Mouse (Mus musculus): Measurements from ENCODE around the gene Fuca1.
"Not testable (repeated sequence)": the region's sequence is repeated elsewhere in the genome, so short reads cannot be mapped to it uniquely, and the experiment has no call there.

Gene Fuca1

DNA sequence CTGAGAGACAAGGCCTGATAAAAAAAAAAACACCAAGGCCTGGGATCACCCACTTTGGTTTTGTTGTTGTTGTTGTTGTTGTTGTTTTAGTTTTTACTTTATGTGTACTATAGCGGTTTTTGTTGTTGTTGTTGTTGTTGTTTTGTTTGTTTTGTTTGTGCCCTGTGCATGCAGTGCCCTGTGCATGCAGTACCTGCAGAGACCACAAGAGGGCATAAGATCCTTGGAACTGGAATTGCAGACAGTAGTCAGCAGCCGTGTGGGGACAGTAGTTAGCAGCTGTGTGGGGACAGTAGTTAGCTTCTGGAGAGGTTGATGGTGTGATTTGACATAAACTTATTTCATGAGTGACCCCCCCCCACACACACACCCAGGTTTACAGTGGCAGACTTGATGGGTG, 33.7 kb downstream of the Fuca1 start:
- peak; percentile 91 for DNase-seq

DNA sequence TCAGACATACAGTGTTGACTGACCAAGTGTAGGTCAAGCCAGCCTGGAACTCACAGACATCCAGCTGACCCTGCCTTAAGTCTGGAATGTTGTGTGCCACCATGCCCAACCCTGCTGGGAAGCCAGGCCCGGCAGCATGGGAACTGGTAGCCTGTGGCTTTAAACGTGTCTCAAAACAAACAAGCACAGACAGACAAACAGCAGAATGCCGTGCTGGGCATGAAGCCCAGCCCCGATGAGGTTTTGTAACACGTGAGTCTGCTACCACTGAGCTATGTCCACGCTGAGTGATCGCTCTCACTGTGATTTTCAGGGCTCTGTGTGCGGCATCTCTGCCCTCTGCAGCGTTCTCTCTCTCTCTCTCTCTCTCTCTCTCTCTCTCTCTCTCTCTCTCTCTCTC, 35.4 kb downstream of the Fuca1 start:
- no peak for DNase-seq

DNA sequence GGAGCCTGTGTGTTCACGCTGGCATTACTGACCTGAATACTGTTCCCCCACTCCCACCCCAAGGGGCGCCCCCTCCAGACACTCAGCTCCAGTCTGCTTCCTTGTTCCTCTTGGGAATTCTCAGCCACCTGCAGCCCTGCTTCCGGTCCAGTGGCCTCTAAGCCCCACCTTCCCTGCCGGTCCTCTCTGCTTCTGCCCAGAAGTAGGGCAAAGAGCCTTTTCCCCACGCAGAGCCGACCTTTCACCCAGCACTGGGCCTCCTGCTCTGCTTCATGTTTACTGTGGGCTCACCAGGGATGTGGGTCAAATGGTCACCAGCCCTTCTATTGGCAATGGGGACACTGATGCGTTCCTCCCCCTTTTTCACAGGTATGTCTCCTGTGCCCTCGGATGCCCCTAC, 37.8 kb downstream of the Fuca1 start:
- DNase-seq, result peak; percentile 52

DNA sequence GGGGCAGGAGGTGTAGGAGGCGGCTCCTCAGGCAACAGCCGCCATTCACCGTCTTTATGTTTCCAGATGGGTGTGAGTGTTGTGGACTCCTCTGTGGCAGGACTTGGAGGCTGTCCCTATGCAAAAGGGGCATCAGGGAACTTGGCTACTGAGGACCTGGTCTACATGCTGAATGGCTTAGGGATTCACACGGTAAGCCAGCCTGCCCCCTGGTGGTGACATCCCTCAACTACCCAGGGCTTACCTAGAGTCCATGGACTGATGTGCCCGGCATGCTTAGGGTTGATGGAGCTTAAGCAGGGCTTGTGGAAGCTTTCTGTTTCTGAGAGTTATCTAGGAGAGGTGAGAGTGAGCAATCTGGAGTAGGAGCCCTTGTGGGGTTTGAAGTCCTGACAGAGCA, 40.2 kb downstream of the Fuca1 start:
- peak; percentile 92 for DNase-seq

DNA sequence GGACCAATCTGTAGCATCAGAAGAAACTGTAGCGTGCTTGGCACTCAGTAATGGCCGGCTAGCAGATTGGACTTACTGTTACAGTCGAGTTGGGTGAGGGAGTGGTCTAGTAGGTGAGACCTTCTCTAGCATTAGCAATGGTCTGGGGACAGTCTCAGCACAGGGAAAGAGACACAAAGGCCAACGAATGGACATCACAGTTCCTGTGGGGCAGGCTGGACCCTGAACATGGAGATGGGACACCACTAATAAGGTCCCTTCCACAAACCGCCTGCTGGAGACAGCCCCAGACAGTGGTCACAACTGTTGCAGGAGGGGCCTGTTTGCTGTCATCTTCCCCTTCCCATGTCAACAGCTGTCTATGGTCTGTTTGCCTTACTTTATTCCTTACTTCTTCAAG, 41.2 kb downstream of the Fuca1 start:
- DNase-seq, result no peak

DNA sequence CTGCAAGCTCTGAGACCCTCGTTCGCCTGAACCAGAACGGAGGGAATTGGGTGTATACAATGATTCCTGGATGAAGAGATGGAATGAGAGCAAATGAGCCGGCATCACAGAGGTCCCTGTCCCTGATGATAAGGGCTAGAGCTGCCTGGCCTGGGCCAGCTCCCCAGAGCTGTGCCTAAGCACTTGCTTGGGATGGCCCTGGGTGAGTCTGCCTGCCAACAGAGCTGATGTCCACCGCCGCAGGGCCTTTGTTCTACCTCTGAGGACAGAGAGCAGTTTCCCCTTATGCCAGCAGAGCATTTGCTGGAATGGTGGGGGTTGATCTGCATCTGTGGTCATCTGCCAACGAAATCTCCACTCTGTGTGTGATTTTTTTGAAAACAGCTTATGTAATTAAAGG, 41.7 kb downstream of the Fuca1 start:
- DNase-seq, result no peak

DNA sequence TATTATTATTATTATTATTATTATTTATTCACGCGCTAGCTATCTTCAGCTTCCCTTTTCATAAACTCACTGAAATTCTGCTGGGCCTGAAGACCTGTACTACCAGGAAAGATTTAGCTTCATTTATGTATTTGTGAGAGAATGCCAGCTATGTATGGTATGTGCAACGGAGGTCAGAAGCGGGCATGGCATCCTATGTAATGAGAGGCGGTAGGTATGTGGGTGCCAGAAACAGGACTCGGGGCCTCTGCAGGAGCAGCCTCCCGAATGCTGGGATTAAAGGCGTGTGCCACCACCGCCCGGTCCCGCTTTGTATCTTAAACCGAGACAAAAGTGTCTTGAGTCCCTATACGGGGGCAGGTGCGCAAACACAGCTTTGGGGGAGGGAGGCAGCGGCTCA, 42.4 kb downstream of the Fuca1 start:
- DNase-seq, result no peak

DNA sequence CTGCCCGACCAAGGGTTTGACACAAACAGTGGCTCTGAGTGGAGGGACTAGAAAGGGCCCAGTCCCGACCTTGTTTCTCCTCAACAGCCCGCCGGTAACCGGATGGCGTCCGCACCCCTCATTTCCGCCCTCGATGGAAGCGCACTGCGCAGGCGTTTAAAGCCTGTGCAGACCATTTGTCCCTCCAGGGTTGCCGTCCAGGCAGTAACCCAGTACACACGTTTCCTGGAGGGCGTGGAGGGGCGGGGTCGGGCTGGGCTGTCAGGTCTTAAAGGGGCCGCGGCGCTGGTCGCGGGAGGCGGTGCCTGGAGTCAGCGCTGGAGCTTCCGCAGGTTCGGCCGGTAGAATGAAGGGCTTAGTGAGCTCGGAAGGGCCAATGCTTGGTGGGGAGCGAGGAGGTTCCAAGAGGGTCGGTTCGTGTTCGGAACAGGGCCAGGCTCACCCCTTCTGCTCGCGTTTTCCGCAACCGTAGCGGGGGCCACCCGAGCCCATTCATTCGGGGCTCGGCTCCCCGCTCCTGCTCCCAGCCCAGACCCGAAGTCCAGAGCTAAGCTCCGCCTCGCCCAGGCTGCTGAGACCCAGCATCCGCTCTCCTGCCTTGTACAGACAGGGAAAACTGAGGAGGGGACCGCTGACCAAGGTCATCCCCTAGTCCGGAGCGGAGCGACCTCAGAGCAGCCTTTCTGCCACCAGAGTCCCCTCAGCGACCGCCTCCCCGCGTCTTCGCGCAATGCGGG, 43.1 kb downstream of the Fuca1 start, which contains the start of gene Gale:
TSS of gene Gale (plus strand) at position 271 of the 737 bp plus-strand sequence.
- DNase-seq, result peak; percentile 97

DNA sequence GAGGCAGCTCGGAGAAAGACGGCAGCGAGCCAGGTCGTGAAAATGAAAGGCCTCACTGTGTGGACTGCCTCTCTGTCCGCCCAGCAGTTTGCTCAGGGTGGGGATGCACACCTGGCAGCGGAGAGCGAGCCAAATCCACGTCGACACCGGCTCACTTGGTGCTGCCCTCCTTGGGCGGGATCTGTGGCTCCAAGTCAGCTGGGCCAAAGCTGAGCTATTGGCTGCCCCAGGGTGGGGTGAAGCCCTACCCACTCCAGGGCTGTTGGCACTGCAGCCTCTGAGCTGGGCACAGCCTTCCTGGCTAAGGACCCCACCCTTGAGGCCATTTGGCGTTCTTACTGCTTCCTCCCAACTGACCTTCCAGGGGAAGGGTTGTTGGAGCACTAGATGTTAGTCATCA, 43.9 kb downstream of the Fuca1 start:
- DNase-seq, result peak; percentile 90

DNA sequence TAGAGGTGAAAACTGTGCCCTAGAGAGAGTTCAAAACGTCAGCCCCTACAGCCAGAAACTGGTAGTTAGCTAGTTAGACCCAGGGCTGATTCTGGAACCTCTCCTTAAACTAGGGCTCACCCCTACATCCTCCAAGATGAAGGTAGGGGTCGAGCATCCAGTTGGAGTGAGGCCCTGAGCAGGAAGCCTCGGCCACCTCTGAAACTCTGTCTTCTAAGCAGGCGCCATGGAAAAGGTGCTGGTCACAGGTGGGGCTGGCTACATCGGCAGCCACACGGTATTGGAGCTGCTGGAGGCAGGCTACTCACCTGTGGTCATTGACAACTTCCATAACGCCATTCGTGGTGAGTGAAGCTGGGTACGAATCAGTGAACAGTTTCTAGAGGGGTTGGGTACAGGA, 44.6 kb downstream of the Fuca1 start:
- DNase-seq, result no peak

DNA sequence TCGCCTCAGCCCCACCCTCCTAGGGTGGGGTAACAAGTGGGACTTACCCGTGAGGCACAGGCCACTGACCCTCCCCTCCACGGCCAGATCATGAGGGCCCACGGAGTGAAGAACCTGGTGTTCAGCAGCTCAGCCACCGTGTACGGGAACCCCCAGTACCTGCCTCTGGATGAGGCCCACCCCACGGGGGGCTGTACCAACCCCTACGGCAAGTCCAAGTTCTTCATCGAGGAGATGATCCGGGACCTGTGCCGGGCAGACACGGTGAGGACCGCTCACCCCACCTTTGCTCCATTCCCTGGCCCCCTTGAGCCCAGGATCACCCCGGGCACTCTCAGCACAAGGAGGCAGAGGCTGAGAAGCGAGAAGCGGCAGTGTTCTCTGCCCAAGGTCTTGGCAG, 45.7 kb downstream of the Fuca1 start:
- no peak for DNase-seq

DNA sequence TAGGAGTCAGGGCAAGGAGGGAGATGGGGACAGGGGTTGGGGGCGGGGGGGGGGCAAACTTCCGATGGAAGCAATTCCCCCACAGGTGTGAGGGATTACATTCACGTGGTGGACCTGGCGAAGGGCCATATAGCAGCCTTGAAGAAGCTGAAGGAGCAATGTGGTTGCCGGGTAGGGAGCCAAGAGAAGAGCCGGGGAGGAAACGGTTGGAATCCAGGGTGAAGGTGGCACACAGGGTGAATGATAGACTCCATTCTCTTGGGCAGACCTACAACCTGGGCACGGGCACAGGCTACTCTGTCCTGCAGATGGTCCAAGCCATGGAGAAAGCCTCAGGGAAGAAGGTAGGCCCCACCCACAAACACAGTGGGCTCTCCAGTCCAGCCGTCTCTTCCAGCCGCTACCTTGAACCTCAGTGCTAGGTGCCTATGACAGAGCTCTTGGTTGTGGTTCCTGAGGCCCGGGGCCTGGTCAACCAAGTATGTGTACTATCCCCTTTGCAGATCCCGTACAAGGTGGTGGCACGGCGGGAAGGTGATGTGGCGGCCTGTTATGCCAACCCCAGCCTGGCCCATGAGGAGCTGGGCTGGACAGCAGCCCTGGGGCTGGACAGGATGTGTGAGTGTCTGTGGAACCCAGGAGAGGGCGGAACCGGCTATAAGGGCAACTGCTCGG, 46.7 kb downstream of the Fuca1 start:
- no peak for DNase-seq

DNA sequence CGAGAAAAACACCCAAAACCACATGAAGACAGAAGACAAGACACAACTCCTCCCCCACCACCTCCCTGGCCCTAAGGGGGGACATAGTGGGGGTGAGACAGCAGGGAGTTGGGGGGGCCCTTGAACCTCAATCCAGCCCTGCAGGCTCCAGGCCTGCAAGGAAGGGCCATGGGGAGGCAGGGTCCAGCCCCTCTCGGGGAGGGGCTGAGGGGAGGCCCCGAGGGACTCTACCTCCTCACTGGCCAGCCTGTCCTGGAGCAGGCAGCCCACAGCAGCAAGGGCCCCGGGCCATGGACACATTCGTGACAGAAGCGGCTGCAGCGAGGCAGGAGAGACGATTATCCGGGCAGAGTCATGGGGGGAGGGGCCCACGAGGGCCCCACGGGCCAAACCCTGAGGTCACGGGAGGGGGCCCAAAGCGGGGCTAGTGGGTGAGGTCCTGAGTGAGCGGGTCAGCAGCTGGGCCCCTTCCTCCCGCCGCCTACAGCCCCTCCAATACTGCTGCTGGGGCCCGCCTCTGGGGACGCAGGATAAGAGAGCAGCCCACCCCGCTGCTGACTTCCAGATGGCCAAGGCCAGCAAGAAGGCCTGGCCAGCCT, 47.8 kb downstream of the Fuca1 start:
- no peak for DNase-seq

DNA sequence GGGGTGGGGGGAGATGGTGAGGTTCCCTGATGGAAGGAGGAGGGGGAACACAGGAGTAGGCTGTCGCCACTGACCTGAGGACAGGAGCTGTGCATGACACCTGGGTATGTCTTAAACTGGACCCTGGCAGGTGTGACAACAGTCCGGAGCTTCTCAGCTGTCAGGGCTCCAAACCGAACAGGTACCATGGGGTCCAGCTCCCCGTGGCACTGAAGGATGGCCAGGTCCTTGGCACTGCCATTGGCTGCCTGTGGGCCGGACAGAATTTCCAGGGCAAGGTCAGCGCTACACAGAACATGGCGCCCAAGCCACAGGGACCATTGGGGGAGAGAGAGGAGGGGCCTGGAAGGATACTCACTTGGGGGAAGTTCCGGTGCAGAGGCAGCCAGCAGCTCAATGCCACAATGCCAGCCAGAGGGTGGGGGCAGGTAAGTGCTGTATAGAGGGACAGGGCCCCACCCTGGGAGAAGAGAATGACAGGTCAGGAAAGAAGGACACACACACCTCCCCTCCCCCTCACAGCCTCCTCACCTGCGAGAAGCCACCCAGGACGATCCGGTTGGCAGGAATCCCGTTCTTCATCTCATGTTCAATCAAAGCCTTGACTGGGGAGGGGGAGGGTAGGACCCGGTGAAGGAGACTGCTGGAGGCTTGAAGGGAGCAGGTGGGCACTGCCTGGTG, 48.7 kb downstream of the Fuca1 start:
- no peak for DNase-seq

DNA sequence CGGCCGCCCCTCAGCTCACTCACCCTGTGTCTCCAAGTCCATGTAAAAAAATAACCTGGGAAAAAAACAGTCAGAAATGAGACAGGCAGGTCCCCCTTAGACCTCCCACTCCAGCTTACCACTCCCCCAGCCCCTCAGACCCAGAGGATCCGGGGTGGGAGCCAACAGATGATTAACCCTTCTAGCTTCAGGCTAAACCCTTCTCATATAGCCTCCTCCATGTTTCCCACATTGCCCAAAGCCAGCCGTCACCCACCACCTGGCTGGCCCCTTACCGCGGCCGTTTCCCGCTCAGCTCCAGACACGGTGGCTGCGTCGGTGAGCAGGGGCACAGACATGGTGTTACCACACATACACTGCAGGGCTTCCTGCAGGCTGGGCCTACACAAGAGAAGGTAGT, 50.0 kb downstream of the Fuca1 start:
- no peak for DNase-seq

DNA sequence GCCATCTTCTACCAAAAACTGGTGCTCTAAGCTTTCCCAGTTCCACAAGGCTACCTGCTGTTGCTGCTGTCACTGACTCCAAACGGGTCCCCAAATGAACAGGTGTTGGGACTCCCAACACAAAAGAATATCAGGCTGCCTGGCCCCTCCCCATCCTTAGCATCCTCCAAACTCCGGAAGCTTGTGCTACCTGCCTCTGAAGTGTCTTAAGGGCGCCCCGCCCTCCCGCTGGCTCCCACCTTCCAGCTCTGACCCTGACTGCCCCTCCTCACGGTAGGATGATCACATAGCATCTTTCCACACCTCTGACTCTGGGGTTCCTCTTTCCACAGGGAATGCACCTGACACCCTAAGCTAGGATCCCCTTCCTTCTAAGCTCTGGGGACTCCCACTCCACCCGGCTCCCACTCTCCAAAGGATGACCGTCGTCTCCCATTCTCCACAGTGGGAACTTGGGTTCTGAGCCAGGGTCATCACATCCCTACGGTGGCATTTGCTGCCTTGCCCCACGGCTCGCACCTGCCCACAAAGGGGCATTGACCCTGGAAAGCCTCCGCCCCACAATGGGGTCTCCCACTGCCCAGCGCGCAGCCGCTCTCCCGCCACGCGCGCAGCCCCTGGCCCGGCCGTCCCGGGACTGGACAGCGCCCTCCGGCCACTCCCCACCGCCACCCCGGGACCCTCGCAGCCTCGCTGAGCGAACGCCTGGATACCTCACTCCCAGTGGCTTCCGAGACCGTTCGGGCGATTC, 51.4 kb downstream of the Fuca1 start:
- no peak for DNase-seq

DNA sequence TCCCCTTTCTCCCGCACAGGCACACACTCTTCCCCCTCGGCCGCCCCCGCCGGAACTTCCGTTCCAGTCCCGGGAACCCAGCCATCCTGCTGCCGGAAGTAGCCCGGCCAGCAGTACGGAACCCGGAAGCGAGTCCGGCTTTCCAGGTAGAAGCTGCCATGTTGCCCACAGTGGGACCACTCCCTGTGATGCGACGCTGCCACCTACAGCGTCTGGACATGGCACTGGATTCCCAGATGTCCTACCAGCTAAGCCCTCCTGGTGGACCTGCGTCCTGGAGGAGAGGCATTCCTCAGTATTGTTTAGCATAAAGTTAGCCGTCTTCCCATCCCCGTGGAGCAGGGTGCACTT, 52.0 kb downstream of the Fuca1 start, which contains the start of gene Lypla2:
TSS of gene Lypla2 (minus strand) at position 71 of the 351 bp plus-strand sequence.
- DNase-seq, result peak; percentile 92

DNA sequence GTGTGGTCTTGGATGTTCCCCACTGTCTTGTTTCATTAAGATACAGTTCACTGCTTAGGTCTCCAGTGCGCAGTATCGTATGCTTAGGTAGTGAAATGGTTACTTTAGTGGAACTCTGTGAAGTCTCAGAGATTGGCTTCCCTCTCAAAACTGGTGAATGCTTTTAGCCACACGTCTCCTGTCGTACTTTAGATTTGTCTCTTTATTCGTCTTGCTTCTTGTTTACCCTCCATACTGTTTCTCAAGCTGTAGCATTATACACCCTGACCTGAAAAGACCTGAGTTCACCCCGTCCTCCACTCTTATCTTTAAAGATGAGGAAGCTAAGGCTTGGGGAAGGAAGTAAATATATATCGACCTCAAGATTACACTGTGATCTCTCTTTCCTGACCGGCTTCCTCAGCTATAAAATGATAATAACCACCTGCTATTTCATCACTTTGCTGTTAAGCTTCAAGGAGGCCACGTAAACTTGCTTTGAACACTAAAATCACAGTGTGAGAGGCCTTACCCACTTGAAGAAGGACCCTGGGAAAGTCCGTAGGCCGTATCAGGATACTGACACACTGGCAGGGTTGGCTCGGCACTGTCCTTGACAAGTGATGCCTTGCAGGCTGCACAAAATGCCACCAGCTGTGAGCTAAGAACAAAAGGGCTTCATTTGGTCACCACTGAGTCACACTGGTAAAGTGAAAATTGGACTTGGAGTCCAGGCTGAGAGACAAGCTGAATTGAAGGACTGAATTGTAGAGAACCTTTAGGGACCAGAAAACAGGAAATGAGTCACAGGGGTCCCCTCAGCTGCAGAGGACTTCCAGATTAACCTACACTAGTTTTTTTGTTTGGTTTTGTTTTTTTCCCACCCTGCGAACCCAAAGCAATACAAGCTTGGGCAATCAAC, 52.6 kb downstream of the Fuca1 start:
- no peak for DNase-seq

DNA sequence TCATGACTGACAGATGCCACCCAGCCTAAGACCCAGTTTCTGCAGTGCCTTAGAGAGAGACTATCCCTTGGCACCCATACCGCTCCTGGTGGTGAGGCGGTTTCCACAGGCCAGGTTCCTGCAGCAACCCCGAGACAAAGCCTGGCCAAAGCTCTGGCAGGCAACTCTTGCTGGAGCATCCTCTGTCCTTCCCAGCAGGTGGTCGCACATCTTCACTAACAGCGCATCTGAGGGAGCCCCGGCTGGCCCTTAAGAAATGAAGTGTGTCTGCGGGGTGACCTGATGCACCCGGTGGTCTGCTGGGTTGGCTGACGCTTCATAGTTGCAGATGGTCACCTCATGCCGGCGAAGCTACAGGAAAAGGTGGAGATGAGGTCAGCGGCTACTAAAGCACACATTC, 55.6 kb downstream of the Fuca1 start:
- no peak for DNase-seq

DNA sequence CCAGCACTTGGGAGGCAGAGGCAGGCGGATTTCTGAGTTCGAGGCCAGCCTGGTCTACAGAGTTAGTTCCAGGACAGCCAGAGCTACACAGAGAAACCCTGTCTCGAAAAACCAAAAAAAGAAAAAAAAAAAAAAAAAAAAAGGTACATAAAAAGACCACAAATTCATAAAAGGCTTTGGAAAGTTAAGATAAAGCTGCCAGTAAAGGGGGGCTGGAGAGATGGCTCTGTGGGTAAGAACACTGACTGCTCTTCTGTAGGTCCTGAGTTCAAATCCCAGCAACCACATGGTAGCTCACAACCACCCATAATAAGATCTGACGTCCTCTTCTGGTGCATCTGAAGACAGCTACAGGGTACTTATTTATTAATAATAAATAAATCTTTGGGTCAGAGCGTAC, 59.7 kb downstream of the Fuca1 start:
- DNase-seq, result not testable (repeated sequence)

DNA sequence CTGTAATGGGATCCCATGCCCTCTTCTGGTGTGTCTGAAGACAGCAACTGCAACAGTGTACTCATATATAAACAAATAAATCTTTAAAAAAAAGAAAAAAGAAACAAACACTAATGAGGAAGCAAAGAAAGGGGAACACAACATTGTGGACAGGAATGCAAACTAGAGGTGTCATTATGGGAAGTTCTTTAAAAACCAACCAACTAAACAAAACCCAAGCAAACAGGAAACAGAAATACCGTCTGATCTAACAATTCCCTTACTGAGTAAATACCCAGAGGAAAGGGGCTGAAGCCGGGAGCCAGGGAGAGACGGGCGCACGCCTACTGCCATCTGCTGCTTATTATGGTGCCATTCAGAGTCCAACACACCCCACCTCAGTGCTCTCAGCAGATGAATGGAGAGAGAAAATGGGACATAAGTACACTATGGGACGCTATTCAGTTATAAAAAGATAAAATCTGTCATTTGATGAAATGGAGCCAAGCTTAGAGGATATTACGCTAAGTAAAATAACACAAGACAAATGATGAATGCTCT, 61.1 kb downstream of the Fuca1 start:
- no peak for DNase-seq

DNA sequence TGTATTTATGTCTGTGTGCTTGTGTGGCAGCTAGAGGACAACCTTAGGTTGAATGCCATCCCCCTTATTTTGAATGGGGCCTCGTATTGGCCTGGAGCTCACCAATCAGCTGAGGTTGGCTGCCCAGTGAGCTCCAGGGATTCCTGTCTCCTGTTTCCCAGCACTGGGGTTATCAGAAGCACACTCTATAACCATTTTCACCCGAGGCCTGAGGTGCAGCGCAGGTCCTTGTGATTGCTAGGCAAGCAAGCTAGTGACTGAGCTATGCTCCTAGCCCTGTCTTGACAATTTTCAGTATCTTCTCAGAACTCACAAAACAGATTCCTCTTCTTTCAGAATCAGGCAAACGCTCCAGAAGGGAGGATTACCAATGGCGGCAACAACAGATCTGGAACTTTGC, 64.0 kb downstream of the Fuca1 start:
- DNase-seq, result no peak

Data from lung, postnatal 36 days (tissue).